Mouse (Mus musculus): ENCODE measurements around the gene Cdyl. TPM values are rescaled to one million over a fixed set of nuclear protein-coding genes. Genes with fewer than 3 reads are reported as not detected.

Gene Cdyl
- polyA plus RNA-seq, 1 experiment, result 2.8 TPM

- no peak for DNase-seq
- Histone ChIP-seq H3K36me3 (ENCODE audit: control insufficient read depth, insufficient read depth, low read length) (no peaks in the 10 kb centered on the region), H3K4me1 (ENCODE audit: control insufficient read depth, insufficient read depth, low read length) (no peaks in the 10 kb centered on the region), H3K4me3 (ENCODE audit: insufficient read depth, low read depth, low read length) (no peak overlapping the region), H3K27me3 (replicated peaks; ENCODE audit: control insufficient read depth, insufficient read depth, low read length) (no peaks in the 10 kb centered on the region), H3K27ac (ENCODE audit: insufficient read depth, low read depth, low read length) (no peak overlapping the region)
- TF ChIP-seq POLR2A (IDR thresholded peaks at IDR 0.05; ENCODE audit: low read depth, low read length) (no peak), CTCF (conservative IDR thresholded peaks at IDR 0.05; ENCODE audit: insufficient read depth, insufficient read length, low read depth, low read length) (no peak)
- 64% methylated on average over 8 of the region's 8 CpGs for WGBS
Observed at GRCm38 (mm10) chr13:35755655-35756283, 96.1 kb downstream of the Cdyl start.

GRCm38 (mm10) chr13:35756393-35757338 lies 97.0 kb downstream of the Cdyl start:
- Histone ChIP-seq H3K27ac (ENCODE audit: insufficient read depth, low read depth, low read length) (no peak overlapping the region), H3K27me3 (replicated peaks; ENCODE audit: control insufficient read depth, insufficient read depth, low read length) (no peaks in the 10 kb centered on the region), H3K4me1 (ENCODE audit: control insufficient read depth, insufficient read depth, low read length) (no peaks in the 10 kb centered on the region), H3K36me3 (ENCODE audit: control insufficient read depth, insufficient read depth, low read length) (no peaks in the 10 kb centered on the region), H3K4me3 (ENCODE audit: insufficient read depth, low read depth, low read length) (no peak overlapping the region)
- no peak for TF ChIP-seq CTCF (conservative IDR thresholded peaks at IDR 0.05; ENCODE audit: insufficient read depth, insufficient read length, low read depth, low read length)
- no peak for TF ChIP-seq POLR2A (IDR thresholded peaks at IDR 0.05; ENCODE audit: low read depth, low read length)
- 81% methylated on average over 21 of the region's 21 CpGs for WGBS
- no peak for DNase-seq

DNA sequence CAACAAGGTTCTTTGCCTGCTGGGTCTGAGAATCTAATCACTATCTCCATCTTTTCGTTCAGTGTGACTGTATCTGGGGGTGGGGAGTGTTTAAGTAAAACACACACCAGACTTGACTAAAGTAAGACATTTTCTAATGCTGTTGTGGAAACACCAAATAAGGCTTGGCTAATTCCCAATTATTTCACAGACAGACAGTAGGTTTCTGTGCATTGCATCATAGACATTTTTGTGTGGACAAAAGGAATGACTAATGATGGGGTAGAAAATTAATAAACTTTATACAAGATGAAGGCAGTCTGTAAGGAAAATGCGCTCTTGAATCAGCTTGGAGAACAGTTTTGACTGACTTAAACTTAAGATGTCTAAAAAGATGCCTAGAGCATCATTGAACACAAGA lies 100.7 kb downstream of the Cdyl start:
- H3K4me1 ChIP-seq (ENCODE audit: control insufficient read depth, insufficient read depth, low read length), result no peaks in the 10 kb centered on the region
- TF ChIP-seq POLR2A (IDR thresholded peaks at IDR 0.05; ENCODE audit: low read depth, low read length) (no peak), CTCF (conservative IDR thresholded peaks at IDR 0.05; ENCODE audit: insufficient read depth, insufficient read length, low read depth, low read length) (no peak)
- DNase-seq, result no peak
- no peak overlapping the region for H3K27ac ChIP-seq (ENCODE audit: insufficient read depth, low read depth, low read length)
- 91% methylated on average over 2 of the region's 2 CpGs for WGBS
- H3K4me3 ChIP-seq (ENCODE audit: insufficient read depth, low read depth, low read length), result no peak overlapping the region
- H3K36me3 ChIP-seq (ENCODE audit: control insufficient read depth, insufficient read depth, low read length), result no peaks in the 10 kb centered on the region
- no peaks in the 10 kb centered on the region for H3K27me3 ChIP-seq (replicated peaks; ENCODE audit: control insufficient read depth, insufficient read depth, low read length)

- 39% methylated on average over 3 of the region's 3 CpGs for WGBS
- Histone ChIP-seq H3K4me3 (ENCODE audit: insufficient read depth, low read depth, low read length) (no peak overlapping the region), H3K27me3 (replicated peaks; ENCODE audit: control insufficient read depth, insufficient read depth, low read length) (no peaks in the 10 kb centered on the region), H3K27ac (ENCODE audit: insufficient read depth, low read depth, low read length) (no peak overlapping the region), H3K36me3 (ENCODE audit: control insufficient read depth, insufficient read depth, low read length) (no peaks in the 10 kb centered on the region), H3K4me1 (ENCODE audit: control insufficient read depth, insufficient read depth, low read length) (no peaks in the 10 kb centered on the region)
- DNase-seq, result no peak
- TF ChIP-seq POLR2A (IDR thresholded peaks at IDR 0.05; ENCODE audit: low read depth, low read length) (no peak), CTCF (conservative IDR thresholded peaks at IDR 0.05; ENCODE audit: insufficient read depth, insufficient read length, low read depth, low read length) (no peak)
Observed at GRCm38 (mm10) chr13:35764559-35764958, 104.9 kb downstream of the Cdyl start.

DNA sequence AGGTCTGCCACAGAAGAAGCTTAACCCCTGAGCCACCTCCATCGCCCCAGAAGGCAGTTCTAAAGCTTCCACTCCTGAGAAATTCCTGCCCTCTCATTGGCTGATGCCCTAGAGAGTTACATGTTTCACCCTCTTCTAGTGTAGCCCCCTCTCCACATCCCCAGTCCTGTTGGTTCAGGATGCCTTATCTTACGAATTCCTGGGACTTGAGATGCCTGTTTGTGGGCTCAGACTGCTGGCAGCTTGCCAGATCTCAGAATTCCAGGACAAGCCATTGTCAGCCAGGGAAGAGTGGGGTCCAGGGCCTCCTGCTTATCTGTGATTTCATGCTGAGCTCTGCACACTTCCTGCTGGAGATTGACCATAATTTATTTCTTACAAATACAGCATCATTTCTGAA lies 106.2 kb downstream of the Cdyl start:
- TF ChIP-seq POLR2A (IDR thresholded peaks at IDR 0.05; ENCODE audit: low read depth, low read length) (no peak), CTCF (conservative IDR thresholded peaks at IDR 0.05; ENCODE audit: insufficient read depth, insufficient read length, low read depth, low read length) (no peak)
- H3K4me1 ChIP-seq (ENCODE audit: control insufficient read depth, insufficient read depth, low read length), result no peaks in the 10 kb centered on the region
- no peaks in the 10 kb centered on the region for H3K27me3 ChIP-seq (replicated peaks; ENCODE audit: control insufficient read depth, insufficient read depth, low read length)
- 53% methylated on average over 2 of the region's 2 CpGs for WGBS
- no peak overlapping the region for H3K27ac ChIP-seq (ENCODE audit: insufficient read depth, low read depth, low read length)
- H3K4me3 ChIP-seq (ENCODE audit: insufficient read depth, low read depth, low read length), result no peak overlapping the region
- H3K36me3 ChIP-seq (ENCODE audit: control insufficient read depth, insufficient read depth, low read length), result no peaks in the 10 kb centered on the region
- DNase-seq, result no peak

GRCm38 (mm10) chr13:35769673-35770072 lies 110.0 kb downstream of the Cdyl start:
- Histone ChIP-seq H3K4me3 (ENCODE audit: insufficient read depth, low read depth, low read length) (no peak overlapping the region), H3K27ac (ENCODE audit: insufficient read depth, low read depth, low read length) (no peak overlapping the region), H3K4me1 (ENCODE audit: control insufficient read depth, insufficient read depth, low read length) (no peaks in the 10 kb centered on the region; the same call in 1 of the 2 replicates), H3K36me3 (ENCODE audit: control insufficient read depth, insufficient read depth, low read length) (no peaks in the 10 kb centered on the region), H3K27me3 (replicated peaks; ENCODE audit: control insufficient read depth, insufficient read depth, low read length) (no peaks in the 10 kb centered on the region)
- DNase-seq, result no peak
- WGBS, result 72% methylated on average over 2 of the region's 2 CpGs
- TF ChIP-seq POLR2A (IDR thresholded peaks at IDR 0.05; ENCODE audit: low read depth, low read length) (no peak), CTCF (conservative IDR thresholded peaks at IDR 0.05; ENCODE audit: insufficient read depth, insufficient read length, low read depth, low read length) (no peak)

DNA sequence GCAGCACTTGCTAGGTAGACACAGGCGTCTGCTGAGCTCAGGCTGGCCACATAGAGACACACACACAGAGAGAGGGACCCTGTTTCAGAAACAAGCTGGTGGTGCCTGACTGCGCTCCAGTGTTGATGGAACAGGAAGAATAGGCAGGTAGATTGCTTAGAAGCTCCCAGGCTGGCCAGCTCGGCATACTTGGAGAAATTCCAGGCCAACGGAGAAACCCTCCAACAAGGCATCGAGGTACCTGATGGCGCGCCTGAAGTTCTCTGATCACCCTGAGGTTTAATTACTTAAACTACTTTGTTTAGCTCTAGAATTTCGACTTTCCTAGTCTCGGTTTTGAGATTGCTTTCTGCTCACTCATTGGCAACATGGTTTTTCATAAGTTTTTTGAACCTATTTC lies 110.8 kb downstream of the Cdyl start:
- no peak for TF ChIP-seq CTCF (conservative IDR thresholded peaks at IDR 0.05; ENCODE audit: insufficient read depth, insufficient read length, low read depth, low read length)
- TF ChIP-seq POLR2A (IDR thresholded peaks at IDR 0.05; ENCODE audit: low read depth, low read length), result no peak

More for the DNA sequence above, 110.8 kb downstream of the Cdyl start:
- Histone ChIP-seq H3K36me3 (ENCODE audit: control insufficient read depth, insufficient read depth, low read length) (no peaks in the 10 kb centered on the region), H3K4me1 (ENCODE audit: control insufficient read depth, insufficient read depth, low read length) (no peaks in the 10 kb centered on the region; the same call in 1 of the 2 replicates), H3K27ac (ENCODE audit: insufficient read depth, low read depth, low read length) (no peak overlapping the region), H3K27me3 (replicated peaks; ENCODE audit: control insufficient read depth, insufficient read depth, low read length) (no peaks in the 10 kb centered on the region), H3K4me3 (ENCODE audit: insufficient read depth, low read depth, low read length) (no peak overlapping the region)
- WGBS, result 86% methylated on average over 9 of the region's 9 CpGs
- DNase-seq, result no peak

All from kidney, adult 2 months (tissue).